Mouse (Mus musculus): ENCODE measurements around the gene Slc6a20b. TPM values are rescaled to one million over a fixed set of nuclear protein-coding genes. Genes with fewer than 3 reads are reported as not detected.

The Slc6a20b gene
- total and polyA plus RNA-seq, 2 experiments from 2014 or later, result 0.55 to 0.60 TPM

DNA sequence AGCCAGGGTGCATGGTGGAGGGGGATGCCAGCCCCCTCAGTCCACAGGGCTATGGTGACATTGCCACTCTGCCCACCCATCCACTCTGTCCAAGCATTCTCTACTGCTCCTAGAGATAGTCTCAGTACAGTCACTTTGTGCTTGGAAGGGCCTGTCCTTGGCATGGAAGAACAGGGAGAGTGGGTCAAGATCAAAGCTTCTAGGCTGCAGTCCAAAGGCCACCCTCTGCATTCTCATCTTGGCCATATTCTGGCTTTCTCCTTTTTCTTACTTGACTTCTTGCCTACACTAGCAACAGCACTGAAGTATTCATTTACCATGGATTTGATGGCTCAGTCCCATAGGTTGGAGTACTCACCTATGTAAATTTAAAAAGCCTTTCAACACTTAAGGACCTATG lies 5.9 kb upstream of the Slc6a20b start:
- Histone ChIP-seq H3K4me1 (ENCODE audit: insufficient read depth, low read length) (no peaks in the 10 kb centered on the region), H3K4me3 (ENCODE audit: low read depth, low read length) (no peak overlapping the region), H3K27me3 (ENCODE audit: insufficient read depth, low read length) (no peaks in the 10 kb centered on the region), H3K9ac (replicated peaks; ENCODE audit: low read length, poor library complexity, severe bottlenecking) (no peak overlapping the region), H3K36me3 (ENCODE audit: insufficient read depth, low read length) (no peaks in the 10 kb centered on the region), H3K27ac (ENCODE audit: low read depth, low read length) (no peak overlapping the region), H3K9me3 (ENCODE audit: low read length) (no peaks in the 10 kb centered on the region), H3K4me2 (ENCODE audit: low read depth, low read length, poor library complexity, severe bottlenecking) (no peak overlapping the region)
- TF ChIP-seq CTCF (IDR thresholded peaks at IDR 0.05), result no peak
- ATAC-seq (ENCODE audit: low FRiP score) (no peak), DNase-seq (ENCODE audit: low spot score) (no peak)

DNA sequence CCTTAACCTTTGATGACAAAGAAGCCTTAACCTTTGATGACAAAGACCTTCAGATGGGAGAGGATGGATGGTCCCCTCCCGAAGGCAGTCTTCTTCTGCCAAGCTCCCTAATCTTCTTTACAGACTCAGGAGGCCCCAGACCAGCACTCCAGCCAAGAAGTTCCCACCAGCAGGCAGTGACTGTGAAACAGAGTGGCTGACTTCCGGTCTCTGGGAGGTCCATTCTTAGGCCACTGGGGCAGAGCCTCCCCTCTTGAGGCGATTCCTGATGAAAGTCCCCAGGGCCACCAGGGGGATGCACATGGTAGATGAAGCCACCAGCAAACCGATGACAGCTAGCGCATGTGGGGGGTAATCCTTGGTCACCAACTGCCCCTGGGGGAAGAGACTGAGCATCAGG lies 4.4 kb upstream of the Slc6a20b start:
- H3K4me1 ChIP-seq (ENCODE audit: insufficient read depth, low read length), result no peaks in the 10 kb centered on the region
- no peak for TF ChIP-seq CTCF (IDR thresholded peaks at IDR 0.05)

GRCm38 (mm10) chr9:123632993-123633392 lies 628 bp upstream of the Slc6a20b start:
- no peaks in the 10 kb centered on the region for H3K27me3 ChIP-seq (ENCODE audit: insufficient read depth, low read length)
- no peak overlapping the region for H3K9ac ChIP-seq (replicated peaks; ENCODE audit: low read length, poor library complexity, severe bottlenecking)
- 84% methylated on average over 3 of the region's 3 CpGs for WGBS
- no peaks in the 10 kb centered on the region for H3K36me3 ChIP-seq (ENCODE audit: insufficient read depth, low read length)
- no peak overlapping the region for H3K4me3 ChIP-seq (ENCODE audit: low read depth, low read length)
- ATAC-seq (ENCODE audit: low FRiP score) (no peak), DNase-seq (ENCODE audit: low spot score) (no peak)
- H3K9me3 ChIP-seq (ENCODE audit: low read length), result no peaks in the 10 kb centered on the region
- H3K4me1 ChIP-seq (ENCODE audit: insufficient read depth, low read length), result no peaks in the 10 kb centered on the region
- TF ChIP-seq CTCF (IDR thresholded peaks at IDR 0.05), result no peak
- H3K4me2 ChIP-seq (ENCODE audit: low read depth, low read length, poor library complexity, severe bottlenecking), result no peak overlapping the region
- H3K27ac ChIP-seq (ENCODE audit: low read depth, low read length), result no peak overlapping the region

More for the DNA sequence above, 4.4 kb upstream of the Slc6a20b start:
- Histone ChIP-seq H3K4me3 (ENCODE audit: low read depth, low read length) (no peak overlapping the region), H3K9me3 (ENCODE audit: low read length) (no peaks in the 10 kb centered on the region), H3K27ac (ENCODE audit: low read depth, low read length) (no peak overlapping the region), H3K9ac (replicated peaks; ENCODE audit: low read length, poor library complexity, severe bottlenecking) (no peak overlapping the region), H3K27me3 (ENCODE audit: insufficient read depth, low read length) (no peaks in the 10 kb centered on the region), H3K4me2 (ENCODE audit: low read depth, low read length, poor library complexity, severe bottlenecking) (no peak overlapping the region), H3K36me3 (ENCODE audit: insufficient read depth, low read length) (no peaks in the 10 kb centered on the region)
- no peak for ATAC-seq (ENCODE audit: low FRiP score)
- 66% methylated on average over 5 of the region's 5 CpGs for whole genome bisulfite sequencing
- no peak for DNase-seq (ENCODE audit: low spot score)

DNA sequence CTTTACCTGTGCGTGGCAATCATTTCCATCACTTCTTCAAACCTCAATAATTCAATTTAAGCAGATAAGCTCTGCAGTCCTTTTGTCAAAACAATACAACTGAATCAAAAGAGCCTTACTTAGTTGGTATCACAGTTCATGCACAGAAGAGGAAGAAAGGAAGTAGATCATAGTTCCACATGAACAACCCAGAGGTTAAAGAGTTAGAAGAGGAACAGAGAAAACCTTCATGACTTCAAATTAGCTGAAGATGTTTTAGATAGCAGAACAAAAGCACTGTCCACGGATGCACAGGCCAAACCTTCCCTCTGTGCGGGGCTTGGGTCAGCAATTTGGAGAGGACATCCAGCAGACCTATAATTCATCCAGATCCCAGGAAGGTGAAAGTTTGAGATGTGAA lies 699 bp downstream of the Slc6a20b start:
- H3K4me3 ChIP-seq (ENCODE audit: low read depth, low read length), result no peak overlapping the region
- H3K4me1 ChIP-seq (ENCODE audit: insufficient read depth, low read length), result no peaks in the 10 kb centered on the region
- H3K9me3 ChIP-seq (ENCODE audit: low read length), result no peaks in the 10 kb centered on the region
- TF ChIP-seq CTCF (IDR thresholded peaks at IDR 0.05), result no peak
- DNase-seq (ENCODE audit: low spot score) (no peak), ATAC-seq (ENCODE audit: low FRiP score) (no peak)
- no peak overlapping the region for H3K4me2 ChIP-seq (ENCODE audit: low read depth, low read length, poor library complexity, severe bottlenecking)
- H3K36me3 ChIP-seq (ENCODE audit: insufficient read depth, low read length), result no peaks in the 10 kb centered on the region
- no peak overlapping the region for H3K9ac ChIP-seq (replicated peaks; ENCODE audit: low read length, poor library complexity, severe bottlenecking)
- H3K27me3 ChIP-seq (ENCODE audit: insufficient read depth, low read length), result no peaks in the 10 kb centered on the region
- no peak overlapping the region for H3K27ac ChIP-seq (ENCODE audit: low read depth, low read length)
- 79% methylated on average over 3 of the region's 3 CpGs for WGBS

DNA sequence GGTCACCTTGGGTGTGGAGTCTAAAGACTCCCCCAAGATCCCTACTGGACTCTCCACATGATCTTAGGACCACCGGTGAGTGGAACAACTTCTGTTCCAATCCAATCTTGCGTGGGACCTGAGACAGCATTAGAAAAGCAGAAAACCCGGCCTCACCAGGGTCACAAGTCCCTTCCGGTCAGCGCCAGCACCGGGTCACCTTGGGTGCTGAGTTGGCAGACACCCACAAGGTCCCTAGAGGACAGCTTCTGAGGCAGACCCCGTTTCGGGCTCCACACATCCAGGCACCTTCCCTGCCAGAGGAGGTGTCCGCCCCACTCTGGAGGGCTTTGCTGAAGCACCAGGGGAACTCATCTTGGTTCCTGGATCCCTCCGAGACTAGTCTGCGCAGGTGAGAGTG lies 6.5 kb downstream of the Slc6a20b start:
- no peaks in the 10 kb centered on the region for H3K9me3 ChIP-seq (ENCODE audit: low read length)
- no peaks in the 10 kb centered on the region for H3K27me3 ChIP-seq (ENCODE audit: insufficient read depth, low read length)
- no peak overlapping the region for H3K4me2 ChIP-seq (ENCODE audit: low read depth, low read length, poor library complexity, severe bottlenecking)
- no peak overlapping the region for H3K4me3 ChIP-seq (ENCODE audit: low read depth, low read length)
- no peaks in the 10 kb centered on the region for H3K4me1 ChIP-seq (ENCODE audit: insufficient read depth, low read length)
- DNase-seq (ENCODE audit: low spot score) (no peak), ATAC-seq (ENCODE audit: low FRiP score) (no peak)
- no peak overlapping the region for H3K9ac ChIP-seq (replicated peaks; ENCODE audit: low read length, poor library complexity, severe bottlenecking)
- TF ChIP-seq CTCF (IDR thresholded peaks at IDR 0.05), result no peak
- H3K27ac ChIP-seq (ENCODE audit: low read depth, low read length), result no peak overlapping the region
- no peaks in the 10 kb centered on the region for H3K36me3 ChIP-seq (ENCODE audit: insufficient read depth, low read length)
- whole genome bisulfite sequencing, result 95% methylated on average over 11 of the region's 11 CpGs

- no peak for DNase-seq (ENCODE audit: low spot score)
- 92% methylated on average over 2 of the region's 2 CpGs for WGBS
- H3K4me2 ChIP-seq (ENCODE audit: low read depth, low read length, poor library complexity, severe bottlenecking), result no peak overlapping the region
Observed at GRCm38 (mm10) chr9:123624741-123625140, 7.6 kb downstream of the Slc6a20b start.

More at GRCm38 (mm10) chr9:123624741-123625140, 7.6 kb downstream of the Slc6a20b start:
- H3K36me3 ChIP-seq (ENCODE audit: insufficient read depth, low read length), result no peaks in the 10 kb centered on the region
- no peak overlapping the region for H3K4me3 ChIP-seq (ENCODE audit: low read depth, low read length)
- no peaks in the 10 kb centered on the region for H3K27me3 ChIP-seq (ENCODE audit: insufficient read depth, low read length)
- no peak overlapping the region for H3K9ac ChIP-seq (replicated peaks; ENCODE audit: low read length, poor library complexity, severe bottlenecking)
- H3K4me1 ChIP-seq (ENCODE audit: insufficient read depth, low read length), result no peaks in the 10 kb centered on the region
- no peaks in the 10 kb centered on the region for H3K9me3 ChIP-seq (ENCODE audit: low read length)
- H3K27ac ChIP-seq (ENCODE audit: low read depth, low read length), result no peak overlapping the region
- TF ChIP-seq CTCF (IDR thresholded peaks at IDR 0.05), result no peak
- ATAC-seq (ENCODE audit: low FRiP score), result no peak
